Mouse (Mus musculus) heart, adult 9 months (tissue): Measurements from ENCODE around the gene Cyp2j9.
A peak's percentile ranks its signal among the peaks of the same experiment; 100 is the strongest.
"Not testable (repeated sequence)": the region's sequence is repeated elsewhere in the genome, so short reads cannot be mapped to it uniquely, and the experiment has no call there.

Experiments
- DNase-seq, 2 experiments: peaks; one replicate each; pipeline ENCODE4 v3.0.0; 2022; ENCODE audit warnings: low spot score in 2 of 2

Gene Cyp2j9

DNA sequence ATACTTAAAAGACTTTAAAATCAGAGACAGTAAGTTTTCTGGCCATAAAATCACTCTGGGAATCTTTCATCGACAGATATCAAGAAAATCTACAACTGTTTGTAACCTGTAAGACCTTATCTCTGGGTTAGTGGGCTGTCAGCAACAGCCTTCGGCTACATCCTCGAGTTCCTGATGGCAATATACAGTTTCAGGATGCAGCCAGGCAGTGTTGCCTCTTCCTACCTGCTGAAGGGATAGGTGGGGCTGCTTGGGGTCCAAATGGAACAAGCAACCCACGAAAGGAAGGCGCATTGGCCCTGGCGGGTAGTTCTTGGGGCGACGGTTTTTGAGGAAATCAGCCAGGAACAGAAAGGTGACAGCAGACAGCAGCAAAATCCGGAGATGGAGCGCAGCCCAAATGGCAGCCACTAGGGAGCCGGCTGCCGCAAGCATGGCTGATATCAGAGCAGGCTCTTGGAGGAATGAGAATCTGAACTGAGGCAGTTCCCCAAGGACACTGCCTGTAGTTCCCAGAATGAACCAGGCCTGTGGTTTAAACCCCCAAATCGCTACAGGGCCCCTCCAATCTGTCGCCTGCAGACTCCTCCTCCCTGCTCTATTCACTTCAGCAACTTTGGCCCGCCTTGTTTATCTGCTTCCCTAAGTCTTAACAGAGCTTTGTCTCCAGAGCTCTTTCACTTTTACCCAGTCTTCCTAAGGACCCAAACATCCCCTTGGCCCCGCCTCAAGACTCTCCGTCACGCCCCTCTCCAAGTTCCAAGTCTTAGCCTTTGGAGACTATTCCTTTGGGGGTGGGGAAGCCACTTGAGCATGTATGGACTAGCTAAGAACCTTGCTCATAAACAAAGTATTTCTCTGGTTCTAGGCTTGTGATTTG, at the start of gene Cyp2j9:
Cyp2j9 (minus strand) TSS at position 668 of the 880 bp plus-strand sequence.
- peak; percentile 87 to 88 for DNase-seq

DNA sequence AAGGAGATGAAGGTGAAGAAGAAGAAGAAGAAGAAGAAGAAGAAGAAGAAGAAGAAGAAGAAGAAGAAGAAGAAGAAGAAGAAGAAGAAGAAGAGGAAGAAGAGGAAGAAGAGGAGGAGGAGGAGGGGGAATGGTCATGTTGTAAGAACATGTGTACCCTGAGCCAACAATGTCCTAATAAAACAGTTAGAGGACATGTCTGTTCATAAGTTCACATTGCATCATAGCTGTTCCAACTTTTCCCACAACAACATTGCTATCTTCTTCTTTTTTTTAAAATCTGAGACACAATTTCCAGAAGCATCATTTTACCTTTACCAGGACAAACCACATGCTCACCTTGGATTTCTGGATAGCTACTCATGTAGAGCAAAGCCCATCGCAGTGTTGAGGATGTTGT, 44.1 kb upstream of the Cyp2j9 start:
- DNase-seq = no peak

DNA sequence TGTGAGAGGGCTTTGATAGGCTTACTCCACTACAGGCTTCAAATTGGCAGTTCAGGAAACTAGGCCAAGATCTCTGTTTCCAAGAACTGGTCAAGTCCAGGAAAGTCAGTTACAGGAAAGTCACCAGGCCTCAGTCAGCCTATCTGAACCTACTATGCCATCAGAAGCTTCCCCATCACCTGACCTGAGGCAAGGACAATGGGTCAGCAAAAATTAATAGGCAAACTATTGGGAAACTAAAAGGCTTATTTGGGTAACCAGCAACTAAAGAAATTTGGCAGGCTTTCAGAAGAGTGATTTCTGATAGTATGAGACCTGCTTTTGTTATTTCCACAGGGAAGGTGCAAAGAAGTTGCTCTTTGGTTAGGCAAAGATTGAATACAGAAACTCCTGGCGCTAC, 31.1 kb upstream of the Cyp2j9 start:
- DNase-seq = no peak

DNA sequence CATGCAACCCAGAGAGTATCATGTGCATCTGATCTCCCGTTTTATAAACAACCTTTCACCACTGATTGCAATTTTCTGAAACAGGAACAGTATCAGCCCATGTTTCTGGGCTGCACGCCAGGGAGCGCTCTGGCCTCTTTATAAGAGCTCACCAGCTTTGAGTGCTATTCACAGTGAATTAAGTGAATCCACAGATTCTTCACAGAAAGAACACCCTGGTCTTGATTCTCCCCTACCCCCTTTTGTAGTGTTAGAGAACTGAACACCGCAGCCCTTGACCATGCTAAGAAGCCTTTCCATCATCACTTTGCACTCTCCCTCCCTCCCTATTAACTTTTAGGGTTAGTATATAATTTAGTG, 393 bp upstream of the Cyp2j9 start:
- DNase-seq = no peak

DNA sequence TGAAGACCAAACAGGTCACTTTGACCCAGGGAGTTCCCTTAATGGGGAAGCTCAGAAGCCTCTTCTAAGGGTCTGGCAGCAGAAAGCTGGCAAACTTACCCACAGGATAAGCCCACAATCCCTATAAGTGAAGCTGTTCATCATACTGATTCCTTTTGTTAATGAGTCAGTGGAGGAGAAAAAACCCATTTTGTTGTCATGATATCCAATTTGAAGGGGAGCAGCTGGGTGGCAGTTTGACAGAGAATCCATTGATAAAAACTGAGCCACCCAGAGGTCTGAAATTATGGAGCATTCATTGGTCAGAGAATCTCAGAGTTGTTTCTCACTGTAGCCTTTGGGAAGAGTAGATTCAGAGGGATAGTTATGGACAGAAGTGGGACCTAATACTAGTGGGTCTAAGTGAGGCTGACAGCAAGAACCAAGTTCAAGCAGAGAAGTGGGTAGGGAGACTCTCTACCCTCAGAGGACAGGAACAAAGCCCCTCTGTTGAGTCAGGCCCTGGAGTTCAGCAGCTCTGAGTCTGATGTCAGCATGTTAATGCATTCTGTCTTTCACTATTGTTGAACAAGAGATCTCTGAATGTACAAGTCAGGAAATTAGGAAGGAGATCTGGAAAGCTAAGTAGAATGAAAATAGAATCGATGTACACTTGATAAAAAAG, 9.8 kb downstream of the Cyp2j9 start:
- DNase-seq = no peak

GRCm38 (mm10) chr4:96580351-96580750, 11.0 kb downstream of the Cyp2j9 start:
- not testable (repeated sequence) for DNase-seq

GRCm38 (mm10) chr4:96569442-96569841, 21.9 kb downstream of the Cyp2j9 start:
- DNase-seq = no peak

GRCm38 (mm10) chr4:96567988-96568387, 23.4 kb downstream of the Cyp2j9 start:
- DNase-seq = no peak

DNA sequence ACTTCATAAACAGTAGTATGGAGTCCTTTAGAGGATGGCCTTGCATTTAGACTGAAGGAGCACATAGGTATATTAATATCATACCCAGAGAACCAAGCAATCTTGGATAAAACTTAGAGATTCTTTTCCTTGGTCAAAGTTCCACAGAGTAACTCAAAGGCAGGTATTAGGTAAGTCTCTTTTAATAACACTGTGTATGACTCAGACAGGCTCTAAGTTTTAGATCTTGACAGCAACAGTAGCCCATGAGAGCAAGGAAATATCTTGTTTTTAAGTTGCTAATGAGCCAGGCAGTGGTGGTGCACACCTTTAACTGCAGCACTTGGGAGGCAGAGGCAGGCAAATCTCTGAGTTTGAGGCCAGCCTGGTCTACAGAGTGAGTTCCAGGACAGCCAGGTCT, 25.6 kb downstream of the Cyp2j9 start:
- no peak for DNase-seq

- no peak for DNase-seq
Observed at GRCm38 (mm10) chr4:96560464-96560863, 30.9 kb downstream of the Cyp2j9 start.

- no peak for DNase-seq
Observed at GRCm38 (mm10) chr4:96559781-96560180, 31.6 kb downstream of the Cyp2j9 start.

- DNase-seq = peak; percentile 69 to 82
Observed at GRCm38 (mm10) chr4:96553133-96553819, 38.1 kb downstream of the Cyp2j9 start, which contains the start of gene Cyp2j6. TSS of gene Cyp2j6 (minus strand) at chr4:96553661.

DNA sequence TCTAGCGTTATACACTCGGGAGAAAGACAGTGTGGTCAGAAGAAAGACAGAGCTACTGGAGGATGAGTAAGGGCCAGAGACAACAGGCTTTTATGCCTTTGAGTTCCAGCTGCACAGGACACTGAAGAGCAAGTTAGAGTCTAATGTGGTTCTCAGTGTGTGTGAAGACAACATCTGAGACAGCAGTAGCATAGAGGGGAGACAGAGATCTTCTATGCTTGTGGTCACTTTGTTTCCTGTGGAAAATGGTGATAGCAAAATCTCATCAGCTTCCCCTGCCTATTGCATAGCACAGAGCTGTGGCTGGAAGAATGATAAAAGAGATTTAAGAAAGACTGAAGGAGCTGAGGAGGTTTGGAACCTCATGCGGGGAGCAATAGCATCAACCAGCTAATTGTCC, 39.8 kb downstream of the Cyp2j9 start:
- DNase-seq = no peak

DNA sequence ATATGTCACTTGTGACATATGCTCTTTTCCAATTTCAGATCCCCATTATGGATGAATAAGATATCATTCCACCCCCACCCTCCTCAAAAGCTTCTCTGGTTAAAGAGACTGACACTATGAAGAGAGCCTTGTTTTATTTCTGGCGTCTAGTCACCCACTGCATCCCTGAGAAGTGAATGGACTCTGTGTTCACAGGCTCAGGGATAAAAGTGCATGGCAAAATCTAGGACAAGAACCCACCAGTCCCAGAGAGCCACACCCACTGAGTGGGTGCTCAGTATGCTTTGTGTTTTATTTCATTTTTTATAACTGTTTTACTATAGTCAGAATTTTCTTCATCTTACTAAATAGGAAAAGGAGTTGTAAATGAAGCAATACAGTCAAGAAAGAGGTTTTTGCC, 45.4 kb downstream of the Cyp2j9 start:
- DNase-seq = no peak

GRCm38 (mm10) chr4:96525772-96526171, 65.6 kb downstream of the Cyp2j9 start:
- no peak for DNase-seq

DNA sequence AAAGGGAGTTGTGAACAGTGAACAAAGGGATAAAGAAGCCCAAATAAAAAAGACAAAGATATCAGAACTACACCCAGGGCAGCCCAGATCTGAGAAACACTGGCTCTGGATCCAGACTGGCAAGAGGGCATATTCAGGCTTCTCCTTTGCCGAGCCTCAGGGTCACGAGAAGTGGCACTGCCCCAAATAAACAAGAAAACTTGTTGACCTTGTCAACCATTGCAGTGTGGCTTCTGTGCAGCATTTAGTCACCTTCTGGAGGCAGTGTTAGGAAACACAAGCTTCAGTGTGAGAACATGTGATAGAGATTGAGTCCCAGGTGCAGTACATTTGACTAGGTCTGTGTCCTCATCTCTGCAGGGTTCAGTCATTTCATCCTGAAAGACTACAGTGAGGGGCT, 69.1 kb downstream of the Cyp2j9 start:
- DNase-seq = peak; percentile 1 to 5
